Mouse (Mus musculus) CD4-positive naive resting alpha-beta T cell, adult 57 days (primary cell): ENCODE data around the gene Gnl2. TPM values are rescaled to one million over a fixed set of nuclear protein-coding genes. Genes with fewer than 3 reads are reported as not detected.

Experiments
- total RNA-seq: library from RNA; stranded (reverse); gene quantifications from one replicate; pipeline ENCODE4 v1.2.4, GENCODE M21; 2023

Gene Gnl2
- total RNA-seq = 74.6 TPM

GRCm38 (mm10) chr4:125015806-125016635, at the start of gene Gnl2:
Gene Gnl2, plus strand, starts transcription at chr4:125016585.

GRCm38 (mm10) chr4:124985671-124986602, 30.4 kb upstream of the Gnl2 start, which contains the start of gene Rspo1:
Gene Rspo1, plus strand, starts transcription at chr4:124986430.

GRCm38 (mm10) chr4:125065517-125066307, 49.3 kb downstream of the Gnl2 start, which contains the start of gene Dnali1:
Gene Dnali1, minus strand, starts transcription at chr4:125065703.

GRCm38 (mm10) chr4:125066490-125067370, 50.3 kb downstream of the Gnl2 start, which contains the start of gene Snip1:
Gene Snip1, plus strand, starts transcription at chr4:125066672.

GRCm38 (mm10) chr4:125084403-125085345, 68.3 kb downstream of the Gnl2 start, which contains the start of gene Meaf6:
Gene Meaf6, plus strand, starts transcription at chr4:125085134.

Other genes starting within 250 kb of the Gnl2 start
- 31.7 TPM for gene Mtf1, start 214.5 kb upstream of the Gnl2 start, total RNA-seq
- 93.8 TPM for gene Yrdc, start 165.9 kb upstream of the Gnl2 start, total RNA-seq
- 16.4 TPM for gene 1110065P20Rik, start 165.4 kb upstream of the Gnl2 start, total RNA-seq
- 3.6 TPM for gene Maneal, start 154.4 kb upstream of the Gnl2 start, total RNA-seq
- not detected for gene Epha10, start 135.7 kb upstream of the Gnl2 start, total RNA-seq
- gene 9930104L06Rik, start 79.5 kb upstream of the Gnl2 start, total RNA-seq = 22.6 TPM
- 1.8 TPM for gene Cdca8, start 77.3 kb upstream of the Gnl2 start, total RNA-seq
- gene Rspo1, start 30.2 kb upstream of the Gnl2 start, total RNA-seq = 1.7 TPM
- gene Dnali1, start 49.1 kb downstream of the Gnl2 start, total RNA-seq = not detected
- 48.1 TPM for gene Snip1, start 50.1 kb downstream of the Gnl2 start, total RNA-seq
- gene Meaf6, start 68.5 kb downstream of the Gnl2 start, total RNA-seq = 53.4 TPM
- gene Zc3h12a, start 111.3 kb downstream of the Gnl2 start, total RNA-seq = 209 TPM